ENCODE assay signal across 20 mouse cellular contexts in the genomic region with DNA sequence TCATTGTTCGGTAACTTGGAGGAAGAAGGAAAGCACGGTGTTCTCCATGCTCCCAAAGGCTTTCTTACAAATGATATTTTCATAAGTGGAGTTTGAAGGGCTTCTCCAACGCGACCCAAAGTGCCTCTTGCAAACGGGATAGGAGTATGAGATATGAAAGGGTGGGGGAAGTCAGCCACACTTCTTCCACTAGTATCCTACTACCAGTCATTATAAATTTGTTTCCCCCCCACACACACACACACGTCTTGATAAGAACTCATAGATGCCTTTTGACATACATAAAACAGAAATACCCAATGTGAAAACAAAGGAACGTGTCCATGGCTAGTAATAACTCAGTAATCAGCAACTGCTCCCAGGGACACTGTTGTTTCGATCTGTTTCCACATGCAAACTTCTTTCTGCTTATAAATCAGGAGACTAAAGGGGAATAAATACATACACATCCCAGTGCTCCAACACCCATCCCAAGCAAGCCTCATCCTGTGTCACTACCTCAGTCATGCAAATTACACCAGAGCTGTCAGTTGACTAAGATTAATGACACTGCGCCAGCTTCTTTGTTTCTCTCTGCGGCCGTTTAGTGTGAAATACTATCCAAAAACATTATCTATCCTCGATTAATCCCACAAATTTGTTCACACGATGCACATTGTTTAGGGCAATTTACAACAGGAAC. TPM values are rescaled to one million over a fixed set of nuclear protein-coding genes. Genes with fewer than 3 reads are reported as not detected.
DNase-seq lines count a peak whose midpoint lies in the region; ATAC-seq and TF ChIP-seq lines count a peak whose summit lies in the region.
"Had no signal": no experiment of that assay in that cellular context is flagged by ENCODE, and none has a peak within 500 bp of the region (broad histone marks: within the 10 kb centered on the region; RNA-seq: fewer than 3 reads in every experiment).

No protein-coding gene starts in this region.

- no peak for TF ChIP-seq CTCF in hindbrain, postnatal 0 days (IDR thresholded peaks at IDR 0.05; ENCODE audit: low read depth)

- H3K4me1 ChIP-seq in forebrain, embryonic 16.5 days (replicated peaks; ENCODE audit: control insufficient read depth, insufficient read depth, low read length): peaks cover 11% of the 10 kb centered on the region
- H3K4me1 ChIP-seq in hindbrain, postnatal 0 days (ENCODE audit: insufficient read depth, low read length): no peaks in the 10 kb centered on the region
- H3K4me1 ChIP-seq: embryonic facial prominence, embryonic 13.5 days; lung, embryonic 15.5 days; megakaryocyte, embryonic 14.5 days had no signal

- 0 out of 2 replicates have a peak overlapping the region, but pooled peaks have one; percentile 19 for H3K4me2 ChIP-seq in forebrain, embryonic 16.5 days (ENCODE audit: low read length)
- H3K4me2 ChIP-seq in hindbrain, postnatal 0 days (ENCODE audit: low read depth, low read length): no peak overlapping the region
- H3K4me2 ChIP-seq: embryonic facial prominence, embryonic 13.5 days; lung, embryonic 15.5 days; stomach, embryonic 15.5 days had no signal

- WGBS in forebrain, embryonic 16.5 days: 39% methylated on average over 13 of the region's 13 CpGs
- WGBS in hindbrain, postnatal 0 days: 37% methylated on average over 13 of the region's 13 CpGs

- no peaks in the 10 kb centered on the region for H3K27me3 ChIP-seq in forebrain, embryonic 16.5 days (replicated peaks; ENCODE audit: control insufficient read depth, insufficient read depth, low read length)
- no peaks in the 10 kb centered on the region for H3K27me3 ChIP-seq in hindbrain, postnatal 0 days (ENCODE audit: insufficient read depth, low read length)
- H3K27me3 ChIP-seq: CH12.LX; embryonic facial prominence, embryonic 13.5 days; lung, embryonic 15.5 days; megakaryocyte, embryonic 14.5 days; Patski; stomach, embryonic 15.5 days had no signal

- no peak overlapping the region for H3K9ac ChIP-seq in forebrain, embryonic 16.5 days (replicated peaks; ENCODE audit: low read depth, low read length)
- no peak overlapping the region for H3K9ac ChIP-seq in hindbrain, postnatal 0 days (replicated peaks; ENCODE audit: low read length)
- H3K9ac ChIP-seq: embryonic facial prominence, embryonic 13.5 days; lung, embryonic 15.5 days; stomach, embryonic 15.5 days had no signal

- H3K4me3 ChIP-seq in forebrain, embryonic 16.5 days (replicated peaks; ENCODE audit: low read length): no peak overlapping the region
- no peak overlapping the region for H3K4me3 ChIP-seq in hindbrain, postnatal 0 days (ENCODE audit: low read length)
- H3K4me3 ChIP-seq: embryonic facial prominence, embryonic 13.5 days; left cerebral cortex, adult 2 months; lung, embryonic 15.5 days; megakaryocyte, embryonic 14.5 days; myocyte; stomach, embryonic 15.5 days had no signal

- DNase-seq in MN1 (ENCODE audit: low spot score) (peak; percentile 32), R1 (ENCODE audit: low read depth, low spot score) (peak; percentile 37)
- DNase-seq in hindbrain, postnatal 0 days (ENCODE audit: low spot score): peak; percentile 62
- DNase-seq in cerebellum, adult 8-10 months: no peak
- no peak for DNase-seq in urinary bladder, adult 2 months (ENCODE audit: low spot score)
- DNase-seq in gastrocnemius, postnatal 25 days: no peak
- DNase-seq: adrenal gland, adult 2 months; cerebellum, postnatal 10 days; heart, adult 11 months; liver; thymus, postnatal 14 days had no signal

- H3K36me3 ChIP-seq in forebrain, embryonic 16.5 days (ENCODE audit: control insufficient read depth, insufficient read depth): no peaks in the 10 kb centered on the region
- H3K36me3 ChIP-seq in hindbrain, postnatal 0 days (ENCODE audit: insufficient read depth, low read length): no peaks in the 10 kb centered on the region
- H3K36me3 ChIP-seq: embryonic facial prominence, embryonic 13.5 days; lung, embryonic 15.5 days; stomach, embryonic 15.5 days had no signal

- no peaks in the 10 kb centered on the region for H3K9me3 ChIP-seq in forebrain, embryonic 16.5 days (ENCODE audit: control insufficient read depth, low read length)
- no peaks in the 10 kb centered on the region for H3K9me3 ChIP-seq in hindbrain, postnatal 0 days (ENCODE audit: low read length)
- H3K9me3 ChIP-seq: embryonic facial prominence, embryonic 13.5 days; lung, embryonic 15.5 days; stomach, embryonic 15.5 days had no signal

- peak overlapping the region; percentile 12 for H3K27ac ChIP-seq in forebrain, embryonic 16.5 days (ENCODE audit: low read length)
- no peak overlapping the region for H3K27ac ChIP-seq in hindbrain, postnatal 0 days
- H3K27ac ChIP-seq: embryonic facial prominence, embryonic 13.5 days; left cerebral cortex, adult 2 months; lung, embryonic 15.5 days; stomach, embryonic 15.5 days had no signal

- peak; percentile 76 for ATAC-seq in forebrain, embryonic 16.5 days
- ATAC-seq in hindbrain, postnatal 0 days: peak; percentile 61; the same call in 1 of the 2 replicates
- ATAC-seq: Patski had no signal

RNA-seq across cellular contexts. Expression of a gene that starts 43.4 kb away (rescaled TPM):
- 18.3 and 18.8 TPM in 2 replicates for polyA plus RNA-seq in forebrain, embryonic 16.5 days (2015; fragmentation: Nextera tagmentation; extraction: Ambion mirVana)
- 11.7 and 14.3 TPM in 2 replicates for total RNA-seq in hindbrain, postnatal 0 days (2014; rRNA removed)
- 11.2 and 13.7 TPM in 2 replicates for polyA plus RNA-seq in hindbrain, postnatal 0 days (2015; fragmentation: Nextera tagmentation; extraction: Ambion mirVana)
- polyA plus RNA-seq in urinary bladder, adult 2 months (2012; rRNA removed): 6.8 and 7.9 TPM in 2 replicates
- 1 to 10 TPM; 1.6 to 2.3 TPM for total RNA-seq in gastrocnemius, postnatal 25 days (2021)

Comparison
In these comparisons a context has a peak if more than half of its experiments do, and no peak if none do; other contexts are left out.
1. DNase-seq: peak in MN1 (single experiment), R1 (single experiment) and hindbrain, postnatal 0 days (single experiment); none in cerebellum, adult 8-10 months (single experiment), urinary bladder, adult 2 months (single experiment) and gastrocnemius, postnatal 25 days (single experiment).